Mouse (Mus musculus): ENCODE results near the gene Carhsp1.

Gene Carhsp1

GRCm38 (mm10) chr16:8674165-8674564, 2.2 kb upstream of the Carhsp1 start:
- no peak for DNase-seq (ENCODE audit: low spot score)

- no peak for DNase-seq (ENCODE audit: low spot score)
These were observed 1.4 kb upstream of the Carhsp1 start for GRCm38 (mm10) chr16:8673343-8673742.

GRCm38 (mm10) chr16:8672811-8673210, 856 bp upstream of the Carhsp1 start:
- no peak for DNase-seq (ENCODE audit: low spot score)

- no peak for DNase-seq (ENCODE audit: low spot score)
These were observed 364 bp upstream of the Carhsp1 start for GRCm38 (mm10) chr16:8672350-8672687.

GRCm38 (mm10) chr16:8670041-8671035, 1.6 kb downstream of the Carhsp1 start:
- no peak for DNase-seq (ENCODE audit: low spot score)

- no peak for DNase-seq (ENCODE audit: low spot score)
These were observed 2.5 kb downstream of the Carhsp1 start for GRCm38 (mm10) chr16:8669432-8669831.

GRCm38 (mm10) chr16:8668386-8668785, 3.6 kb downstream of the Carhsp1 start:
- DNase-seq (ENCODE audit: low spot score) = no peak

GRCm38 (mm10) chr16:8667814-8668213, 4.1 kb downstream of the Carhsp1 start:
- DNase-seq (ENCODE audit: low spot score) = no peak

- no peak for DNase-seq (ENCODE audit: low spot score)
These were observed 4.7 kb downstream of the Carhsp1 start for GRCm38 (mm10) chr16:8667261-8667660.

- no peak for DNase-seq (ENCODE audit: low spot score)
These were observed 5.5 kb downstream of the Carhsp1 start for GRCm38 (mm10) chr16:8666452-8666851.

- no peak for DNase-seq (ENCODE audit: low spot score)
These were observed 6.6 kb downstream of the Carhsp1 start for GRCm38 (mm10) chr16:8665367-8665766.

- no peak for DNase-seq (ENCODE audit: low spot score)
These were observed 8.1 kb downstream of the Carhsp1 start for GRCm38 (mm10) chr16:8663606-8664539.

GRCm38 (mm10) chr16:8663022-8663421, 8.9 kb downstream of the Carhsp1 start:
- DNase-seq (ENCODE audit: low spot score) = no peak

GRCm38 (mm10) chr16:8658764-8659163, 13.2 kb downstream of the Carhsp1 start:
- DNase-seq (ENCODE audit: low spot score) = no peak

- DNase-seq (ENCODE audit: low spot score) = no peak
These were observed 13.6 kb downstream of the Carhsp1 start for GRCm38 (mm10) chr16:8658349-8658748.

GRCm38 (mm10) chr16:8656256-8656655, 15.7 kb downstream of the Carhsp1 start:
- no peak for DNase-seq (ENCODE audit: low spot score)

GRCm38 (mm10) chr16:8655599-8655998, 16.4 kb downstream of the Carhsp1 start:
- no peak for DNase-seq (ENCODE audit: low spot score)

GRCm38 (mm10) chr16:8655108-8655507, 16.8 kb downstream of the Carhsp1 start:
- DNase-seq (ENCODE audit: low spot score) = no peak

GRCm38 (mm10) chr16:8650007-8650406, 21.9 kb downstream of the Carhsp1 start:
- DNase-seq (ENCODE audit: low spot score) = peak; percentile 65

GRCm38 (mm10) chr16:8645546-8645945, 26.4 kb downstream of the Carhsp1 start:
- no peak for DNase-seq (ENCODE audit: low spot score)

GRCm38 (mm10) chr16:8643855-8644254, 28.1 kb downstream of the Carhsp1 start:
- DNase-seq (ENCODE audit: low spot score) = no peak

- DNase-seq (ENCODE audit: low spot score) = no peak
These were observed 32.3 kb downstream of the Carhsp1 start for GRCm38 (mm10) chr16:8639466-8640191.

All from ovary, adult 18-20 months (tissue).